Mouse (Mus musculus): Measurements from ENCODE around the gene Jam3.

Gene Jam3

GRCm38 (mm10) chr9:27154763-27155530 lies at the start of gene Jam3:
TSS of gene Jam3 (minus strand) at chr9:27155421.
- DNase-seq, result peak; percentile 89

GRCm38 (mm10) chr9:27204201-27204600 lies 49.0 kb upstream of the Jam3 start:
- DNase-seq, result no peak

DNA sequence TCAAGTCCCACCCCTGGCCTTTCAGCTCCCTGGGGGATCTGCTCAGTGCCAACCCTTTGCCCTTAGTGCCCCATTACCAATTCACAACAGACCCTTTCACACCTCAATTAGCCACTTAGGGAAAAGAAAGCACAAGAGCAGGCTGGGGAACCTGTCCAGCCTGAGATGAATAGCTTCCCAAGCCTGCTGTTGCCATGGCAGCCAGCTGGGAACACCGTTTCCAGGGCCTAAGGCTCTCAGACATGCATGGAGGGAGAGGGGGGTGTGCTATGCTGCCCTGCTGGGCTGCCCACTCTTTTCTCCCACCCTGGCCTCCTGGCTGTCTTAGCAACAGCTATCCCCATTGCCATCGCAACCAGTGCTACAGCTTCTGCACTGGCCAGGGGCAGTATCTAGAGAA lies 47.9 kb upstream of the Jam3 start:
- no peak for DNase-seq

GRCm38 (mm10) chr9:27201472-27202219 lies 46.4 kb upstream of the Jam3 start:
- no peak for DNase-seq

GRCm38 (mm10) chr9:27193592-27194080 lies 38.4 kb upstream of the Jam3 start:
- peak; percentile 84 for DNase-seq

DNA sequence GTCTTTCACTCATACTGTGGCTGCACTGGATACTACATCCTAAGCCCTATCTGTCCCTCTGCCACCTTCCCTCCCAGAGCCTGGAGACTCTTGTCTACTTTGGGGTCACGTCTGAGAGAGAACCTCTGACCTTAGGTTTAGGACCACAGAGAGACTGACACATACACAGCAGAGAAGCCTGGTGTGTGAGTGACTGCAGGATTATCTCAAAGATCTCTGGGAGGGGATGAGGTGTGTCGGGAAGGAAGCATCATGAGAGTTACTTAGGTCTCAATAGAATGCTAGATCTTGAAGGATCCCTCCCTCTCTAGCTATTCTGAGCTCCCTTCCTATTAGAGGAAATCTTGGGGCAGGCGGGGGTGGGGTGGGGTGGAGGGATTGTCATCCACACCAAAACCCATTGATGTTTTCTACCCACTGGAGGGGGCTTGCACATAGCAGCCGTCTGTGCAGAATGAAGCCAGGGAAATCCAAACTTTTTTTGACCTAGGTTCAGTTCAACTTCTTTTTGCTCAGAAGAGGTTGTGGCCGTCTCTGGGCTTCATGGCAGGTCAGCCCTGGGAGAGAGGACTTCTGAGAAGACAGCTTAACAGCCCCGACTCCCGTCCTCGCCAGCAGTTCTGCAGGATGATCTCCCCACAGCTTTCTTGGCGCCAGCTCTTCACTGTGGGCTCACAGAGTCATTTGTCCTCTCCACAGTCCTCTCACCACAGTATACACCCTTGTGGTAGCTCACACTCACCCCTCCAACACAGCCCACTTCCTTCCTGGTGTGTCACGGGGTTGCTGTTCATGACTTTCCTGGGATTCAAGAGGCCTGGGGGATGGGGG lies 37.8 kb upstream of the Jam3 start:
- peak; percentile 41 for DNase-seq

DNA sequence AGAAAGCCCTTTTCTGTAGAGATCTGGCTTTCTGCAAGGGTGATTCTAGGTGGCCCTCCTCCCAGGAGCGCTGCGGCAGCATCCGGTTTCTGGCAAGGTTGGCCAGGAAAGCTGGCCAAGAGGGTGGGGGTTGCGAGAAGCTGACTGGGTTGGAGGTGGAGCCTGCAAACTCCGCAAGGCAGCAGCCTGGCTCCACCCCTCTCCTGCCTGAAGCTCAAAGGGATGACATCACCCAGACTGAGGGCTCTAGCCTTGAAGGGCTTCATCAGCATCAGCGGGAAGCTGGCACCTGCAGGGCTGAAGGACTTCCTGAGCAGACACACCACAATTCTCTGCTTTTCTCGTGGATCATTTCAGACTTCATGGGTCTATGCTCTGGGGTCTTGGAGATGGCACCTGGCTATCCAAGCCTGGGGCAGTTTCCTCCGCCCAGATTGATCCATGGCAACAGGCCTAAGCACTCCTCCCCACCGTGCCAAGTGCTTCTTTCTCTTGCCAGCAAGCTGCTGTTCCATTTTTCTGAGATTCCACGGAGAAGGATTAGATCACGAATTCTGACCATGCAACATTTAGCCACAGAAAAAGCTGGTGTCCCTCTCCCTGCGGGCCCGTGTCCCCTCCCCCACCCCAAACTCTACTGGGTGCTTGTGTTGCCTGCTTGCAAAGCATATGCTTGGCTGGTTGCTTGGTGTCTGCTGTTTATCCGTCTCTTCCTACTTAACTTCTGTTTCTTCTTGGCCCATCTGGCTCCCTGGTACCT lies 37.0 kb upstream of the Jam3 start:
- DNase-seq, result peak; percentile 93

- peak; percentile 66 for DNase-seq
Measured at GRCm38 (mm10) chr9:27191501-27191981, 36.3 kb upstream of the Jam3 start.

- no peak for DNase-seq
Measured at GRCm38 (mm10) chr9:27190461-27190860, 35.2 kb upstream of the Jam3 start.

- peak; percentile 35 for DNase-seq
Measured at GRCm38 (mm10) chr9:27189306-27189705, 34.1 kb upstream of the Jam3 start.

DNA sequence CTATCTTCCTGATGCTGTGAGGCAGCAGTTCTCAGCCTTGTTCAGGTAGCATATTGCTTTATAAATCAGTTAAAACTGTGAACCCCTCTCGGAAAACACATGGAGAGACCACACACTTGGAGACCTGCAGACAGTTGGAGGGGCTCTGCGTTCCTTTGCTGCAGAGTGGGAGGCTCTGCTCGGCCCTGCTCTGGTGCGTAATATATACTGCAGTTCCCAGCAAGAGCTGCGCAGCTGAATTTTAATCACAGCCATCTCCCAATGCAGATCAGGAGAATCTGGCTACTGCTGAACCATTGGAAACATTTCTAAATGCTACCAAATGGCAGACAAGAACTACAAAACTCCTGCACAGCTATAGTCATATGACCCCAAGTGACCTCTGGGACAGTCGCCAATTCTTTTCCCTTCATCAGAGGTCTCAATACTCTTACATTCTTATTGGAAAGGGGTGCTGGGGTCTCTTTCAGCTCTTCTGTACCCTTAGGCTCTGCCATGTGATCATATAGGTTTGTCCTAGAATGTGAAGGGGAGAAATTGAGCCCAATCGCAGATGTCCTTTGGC lies 33.5 kb upstream of the Jam3 start:
- no peak for DNase-seq

GRCm38 (mm10) chr9:27185820-27186219 lies 30.6 kb upstream of the Jam3 start:
- no peak for DNase-seq

DNA sequence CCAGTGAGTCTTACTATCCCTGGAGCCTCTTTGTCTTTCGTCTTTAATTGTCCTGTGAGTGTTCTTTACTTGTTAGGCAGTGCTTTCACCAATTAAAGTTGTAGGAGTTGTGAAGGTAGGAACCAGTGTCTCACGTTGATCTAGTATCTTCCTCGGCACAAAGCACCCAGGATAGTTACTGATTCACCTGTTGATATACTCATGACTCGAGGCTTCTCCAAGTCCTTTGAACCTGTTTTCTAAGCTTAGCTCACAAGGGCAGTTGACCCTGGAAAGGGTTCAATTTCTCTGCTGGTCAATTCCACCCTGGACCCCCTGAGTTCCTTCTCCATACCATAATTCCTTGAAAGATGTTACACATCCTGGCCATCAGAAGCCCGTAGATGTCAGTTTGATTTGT lies 26.9 kb upstream of the Jam3 start:
- no peak for DNase-seq

DNA sequence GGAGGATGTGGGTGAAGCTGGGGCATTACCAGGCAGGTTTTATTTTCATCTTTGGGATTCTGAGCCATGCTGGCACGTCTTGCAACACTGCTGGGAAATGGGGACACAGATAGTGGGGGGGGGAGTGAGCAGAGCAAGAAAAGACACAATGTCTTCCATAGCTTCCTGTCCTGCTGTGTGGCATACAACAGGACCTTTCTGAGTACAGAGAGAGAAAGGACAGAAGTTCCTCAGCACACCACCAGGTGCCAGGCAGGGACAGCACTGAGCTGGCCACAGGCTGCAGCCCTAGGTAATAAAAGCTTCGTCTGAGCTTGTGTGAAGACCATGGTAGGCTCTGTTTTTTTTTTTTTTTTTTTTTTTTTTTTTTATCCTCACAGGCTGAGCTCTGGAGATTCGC lies 25.3 kb upstream of the Jam3 start:
- no peak for DNase-seq

- DNase-seq, result no peak
Measured at GRCm38 (mm10) chr9:27178935-27179334, 23.7 kb upstream of the Jam3 start.

DNA sequence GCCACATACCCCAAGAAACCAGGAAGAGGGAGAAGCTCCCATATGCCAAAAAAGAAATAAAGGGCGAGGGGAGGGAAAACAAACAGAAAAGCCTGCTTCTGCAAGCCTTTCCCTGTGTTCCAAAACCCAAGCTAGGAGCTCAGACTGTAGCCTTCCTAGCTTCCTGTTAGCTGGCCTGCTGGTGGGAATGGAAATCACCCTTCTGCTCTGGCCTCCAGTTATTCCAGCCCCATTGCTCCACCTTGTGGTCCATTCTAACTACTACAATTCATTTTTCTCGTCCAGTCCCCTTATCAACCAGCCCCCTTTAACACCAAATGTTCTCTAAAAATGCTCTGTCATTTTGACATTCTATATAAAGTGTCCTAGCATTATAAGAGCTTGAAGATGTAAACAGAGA lies 20.9 kb upstream of the Jam3 start:
- peak; percentile 69 for DNase-seq

GRCm38 (mm10) chr9:27175682-27176081 lies 20.5 kb upstream of the Jam3 start:
- DNase-seq, result no peak

- DNase-seq, result no peak
Measured at GRCm38 (mm10) chr9:27175241-27175640, 20.0 kb upstream of the Jam3 start.

- no peak for DNase-seq
Measured at GRCm38 (mm10) chr9:27174079-27174478, 18.9 kb upstream of the Jam3 start.

DNA sequence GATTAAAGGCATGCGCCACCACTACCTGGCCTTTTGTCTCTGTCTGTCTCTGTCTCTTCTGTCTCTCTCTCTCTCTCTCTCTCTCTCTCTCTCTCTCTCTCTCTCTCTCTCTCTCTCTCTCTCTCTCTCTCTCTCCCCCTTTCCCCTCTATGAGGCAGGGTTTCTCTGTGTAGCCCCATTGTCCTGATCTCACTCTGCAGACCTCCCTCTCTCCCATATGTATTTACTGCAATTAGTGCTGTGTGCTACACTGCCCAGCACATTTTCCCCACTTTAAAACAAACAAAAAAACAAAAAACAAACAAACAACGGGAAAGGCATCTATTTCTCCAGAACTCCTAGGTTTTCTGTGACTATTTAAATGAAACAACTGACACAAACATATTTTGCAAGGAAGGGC lies 18.4 kb upstream of the Jam3 start:
- no peak for DNase-seq

- DNase-seq, result no peak
Measured at GRCm38 (mm10) chr9:27172839-27173238, 17.6 kb upstream of the Jam3 start.

- no peak for DNase-seq
Measured at GRCm38 (mm10) chr9:27170726-27171125, 15.5 kb upstream of the Jam3 start.
